Mouse (Mus musculus) C2C12 (cell line): ENCODE measurements at regions not wholly inside any gene's neighbourhood (a gene's known extent, or its start where the extent isn't known, plus 50 kb on each side); places are given as distances from the start of the nearest gene placed in this dataset.

Experiments used
- CTCF ChIP-seq: IDR thresholded peaks from one replicate; pipeline ENCODE4 v1.5.1; 2011; ENCODE audit not compliant: control insufficient read depth, insufficient read depth, insufficient read length
- USF1 ChIP-seq: IDR thresholded peaks from one replicate; pipeline ENCODE4 v1.6.1; 2011; ENCODE audit warnings: low read depth, mild to moderate bottlenecking, control low read depth, moderate library complexity

- TF ChIP-seq CTCF (no peak), USF1 (no peak)
Measured at GRCm38 (mm10) chr12:39572147-39572546, 465.7 kb downstream of the Arl4a start.
